Mouse (Mus musculus): ENCODE measurements around the gene Krtap4-7. TPM values are rescaled to one million over a fixed set of nuclear protein-coding genes. Genes with fewer than 3 reads are reported as not detected.
"Not testable (repeated sequence)": the region's sequence is repeated elsewhere in the genome, so short reads cannot be mapped to it uniquely, and the experiment has no call there.

Gene Krtap4-7
- not detected in 2 replicates for polyA plus RNA-seq (2015; fragmentation: Nextera tagmentation; extraction: Ambion mirVana)

DNA sequence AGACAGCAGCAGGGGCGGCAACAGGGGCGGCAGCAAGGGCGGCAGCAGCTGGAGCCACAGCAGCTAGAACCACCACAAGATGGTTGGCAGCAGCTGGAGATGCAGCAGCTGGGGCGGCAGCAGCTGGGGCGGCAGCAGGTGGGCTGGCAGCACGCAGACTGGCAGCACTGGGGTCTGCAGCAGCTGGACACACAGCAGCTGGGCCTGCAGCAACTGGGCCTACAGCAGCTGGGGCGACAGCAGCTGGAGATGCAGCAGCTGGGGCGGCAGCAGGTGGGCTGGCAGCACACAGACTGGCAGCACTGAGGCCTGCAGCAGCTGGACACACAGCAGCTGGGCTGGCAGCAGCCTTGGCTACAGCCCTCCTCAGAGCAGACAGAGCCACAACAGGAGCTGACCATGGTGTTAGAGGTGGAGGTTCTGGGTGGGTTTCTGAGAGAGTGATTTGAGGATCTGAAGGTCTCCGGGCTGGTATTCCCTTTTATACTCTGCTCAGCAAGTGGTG is at the start of gene Krtap4-7:
Krtap4-7 (minus strand) TSS at position 455 of the 505 bp plus-strand sequence.
- H3K27me3 ChIP-seq (ENCODE audit: control insufficient read depth, insufficient read depth, low read length); H3K27ac ChIP-seq (ENCODE audit: low read length); H3K36me3 ChIP-seq (ENCODE audit: control insufficient read depth, insufficient read depth, low read length); ATAC-seq (ENCODE audit: insufficient read depth, low FRiP score); H3K4me2 ChIP-seq (ENCODE audit: low read depth, low read length); H3K9ac ChIP-seq (ENCODE audit: low read length); H3K4me3 ChIP-seq (replicated peaks; ENCODE audit: low read length); H3K4me1 ChIP-seq (ENCODE audit: control insufficient read depth, insufficient read depth, low read length); H3K9me3 ChIP-seq (replicated peaks; ENCODE audit: control insufficient read depth, low read length): not testable (repeated sequence)
- WGBS = 80% methylated on average over 9 of the region's 9 CpGs

DNA sequence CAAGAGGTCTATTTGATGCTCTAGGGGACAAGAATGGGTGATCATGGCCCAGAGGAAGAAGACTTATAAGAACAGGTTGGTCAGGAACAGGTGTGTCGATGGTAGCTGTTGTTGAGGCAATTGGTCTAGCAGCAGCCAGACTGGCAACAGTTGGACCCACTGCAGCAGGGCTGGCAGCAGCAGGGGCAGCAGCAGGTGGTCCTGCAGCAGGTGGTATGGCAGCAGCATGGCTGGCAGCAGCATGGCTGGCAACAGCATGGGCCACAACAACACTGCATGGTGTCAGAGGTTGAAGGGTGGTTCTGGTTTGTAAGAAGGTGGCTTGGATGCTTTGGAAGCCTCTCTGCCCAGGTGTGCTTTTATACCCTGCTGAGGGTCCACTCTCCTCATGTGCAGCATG is 46.6 kb upstream of the Krtap4-7 start, which contains the start of gene Gm14190:
Gm14190 (minus strand) TSS at position 278 of the 400 bp plus-strand sequence.
- Histone ChIP-seq H3K4me1 (ENCODE audit: control insufficient read depth, insufficient read depth, low read length) (no peaks in the 10 kb centered on the region), H3K27me3 (ENCODE audit: control insufficient read depth, insufficient read depth, low read length) (no peaks in the 10 kb centered on the region), H3K9ac (ENCODE audit: low read length) (no peak within 1 kb of the TSS), H3K36me3 (ENCODE audit: control insufficient read depth, insufficient read depth, low read length) (no peaks in the 10 kb centered on the region), H3K27ac (ENCODE audit: low read length) (no peak within 1 kb of the TSS), H3K4me3 (replicated peaks; ENCODE audit: low read length) (no peak within 1 kb of the TSS), H3K9me3 (replicated peaks; ENCODE audit: control insufficient read depth, low read length) (no peaks in the 10 kb centered on the region), H3K4me2 (ENCODE audit: low read depth, low read length) (no peak within 1 kb of the TSS)
- no peak for ATAC-seq (ENCODE audit: insufficient read depth, low FRiP score)
- WGBS = 79% methylated on average over 1 of the region's 1 CpGs

GRCm38 (mm10) chr11:99685235-99685634 is 41.3 kb upstream of the Krtap4-7 start:
- WGBS = 74% methylated on average over 1 of the region's 1 CpGs
- not testable (repeated sequence) for H3K27ac ChIP-seq (ENCODE audit: low read length)

DNA sequence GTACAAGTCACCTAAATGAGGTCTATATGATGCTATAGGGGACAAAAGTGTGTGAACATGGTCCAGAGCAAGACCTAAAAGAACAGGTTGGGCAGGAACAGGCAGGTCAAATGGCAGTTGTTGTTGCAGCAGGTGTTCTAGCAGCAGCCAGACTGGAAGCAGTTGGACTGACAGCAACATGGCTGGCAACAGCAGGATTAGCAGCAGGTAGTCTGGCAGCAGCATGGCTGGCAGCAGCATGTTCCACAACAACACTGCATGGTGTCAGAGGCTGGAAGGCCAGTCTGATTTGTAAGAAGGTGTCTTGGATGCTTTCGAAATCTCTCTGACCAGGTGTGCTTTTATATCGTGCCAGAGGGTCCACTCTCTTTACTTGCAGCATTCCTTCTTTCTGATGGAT is 39.6 kb upstream of the Krtap4-7 start:
- Histone ChIP-seq H3K4me1 (ENCODE audit: control insufficient read depth, insufficient read depth, low read length) (no peaks in the 10 kb centered on the region), H3K9me3 (replicated peaks; ENCODE audit: control insufficient read depth, low read length) (no peaks in the 10 kb centered on the region), H3K27me3 (ENCODE audit: control insufficient read depth, insufficient read depth, low read length) (no peaks in the 10 kb centered on the region), H3K4me2 (ENCODE audit: low read depth, low read length) (no peak overlapping the region), H3K27ac (ENCODE audit: low read length) (no peak overlapping the region), H3K9ac (ENCODE audit: low read length) (no peak overlapping the region), H3K4me3 (replicated peaks; ENCODE audit: low read length) (no peak overlapping the region), H3K36me3 (ENCODE audit: control insufficient read depth, insufficient read depth, low read length) (no peaks in the 10 kb centered on the region)
- 87% methylated on average over 2 of the region's 2 CpGs for WGBS
- ATAC-seq (ENCODE audit: insufficient read depth, low FRiP score) = no peak

More at GRCm38 (mm10) chr11:99685235-99685634, 41.3 kb upstream of the Krtap4-7 start:
- H3K27me3 ChIP-seq (ENCODE audit: control insufficient read depth, insufficient read depth, low read length); H3K4me2 ChIP-seq (ENCODE audit: low read depth, low read length); ATAC-seq (ENCODE audit: insufficient read depth, low FRiP score); H3K36me3 ChIP-seq (ENCODE audit: control insufficient read depth, insufficient read depth, low read length); H3K9ac ChIP-seq (ENCODE audit: low read length); H3K4me1 ChIP-seq (ENCODE audit: control insufficient read depth, insufficient read depth, low read length); H3K4me3 ChIP-seq (replicated peaks; ENCODE audit: low read length); H3K9me3 ChIP-seq (replicated peaks; ENCODE audit: control insufficient read depth, low read length): not testable (repeated sequence)

GRCm38 (mm10) chr11:99665860-99666259 is 22.0 kb upstream of the Krtap4-7 start, which contains the start of gene Krtap4-6:
Gene Krtap4-6 (minus strand): TSS chr11:99665960.
- Histone ChIP-seq H3K27ac (ENCODE audit: low read length) (no peak within 1 kb of the TSS), H3K27me3 (ENCODE audit: control insufficient read depth, insufficient read depth, low read length) (no peaks in the 10 kb centered on the region), H3K4me1 (ENCODE audit: control insufficient read depth, insufficient read depth, low read length) (no peaks in the 10 kb centered on the region), H3K4me2 (ENCODE audit: low read depth, low read length) (no peak within 1 kb of the TSS), H3K9me3 (replicated peaks; ENCODE audit: control insufficient read depth, low read length) (no peaks in the 10 kb centered on the region), H3K9ac (ENCODE audit: low read length) (no peak within 1 kb of the TSS), H3K4me3 (replicated peaks; ENCODE audit: low read length) (no peak within 1 kb of the TSS), H3K36me3 (ENCODE audit: control insufficient read depth, insufficient read depth, low read length) (no peaks in the 10 kb centered on the region)
- ATAC-seq (ENCODE audit: insufficient read depth, low FRiP score) = no peak

- H3K27me3 ChIP-seq (ENCODE audit: control insufficient read depth, insufficient read depth, low read length) = no peaks in the 10 kb centered on the region
- H3K9ac ChIP-seq (ENCODE audit: low read length) = no peak overlapping the region
- ATAC-seq (ENCODE audit: insufficient read depth, low FRiP score) = no peak
- no peak overlapping the region for H3K27ac ChIP-seq (ENCODE audit: low read length)
- no peak overlapping the region for H3K4me3 ChIP-seq (replicated peaks; ENCODE audit: low read length)
- no peaks in the 10 kb centered on the region for H3K4me1 ChIP-seq (ENCODE audit: control insufficient read depth, insufficient read depth, low read length)
- H3K9me3 ChIP-seq (replicated peaks; ENCODE audit: control insufficient read depth, low read length) = no peaks in the 10 kb centered on the region
- no peak overlapping the region for H3K4me2 ChIP-seq (ENCODE audit: low read depth, low read length)
- 83% methylated on average over 10 of the region's 10 CpGs for WGBS
- H3K36me3 ChIP-seq (ENCODE audit: control insufficient read depth, insufficient read depth, low read length) = no peaks in the 10 kb centered on the region
These were observed 18.9 kb upstream of the Krtap4-7 start for GRCm38 (mm10) chr11:99662802-99663201.

DNA sequence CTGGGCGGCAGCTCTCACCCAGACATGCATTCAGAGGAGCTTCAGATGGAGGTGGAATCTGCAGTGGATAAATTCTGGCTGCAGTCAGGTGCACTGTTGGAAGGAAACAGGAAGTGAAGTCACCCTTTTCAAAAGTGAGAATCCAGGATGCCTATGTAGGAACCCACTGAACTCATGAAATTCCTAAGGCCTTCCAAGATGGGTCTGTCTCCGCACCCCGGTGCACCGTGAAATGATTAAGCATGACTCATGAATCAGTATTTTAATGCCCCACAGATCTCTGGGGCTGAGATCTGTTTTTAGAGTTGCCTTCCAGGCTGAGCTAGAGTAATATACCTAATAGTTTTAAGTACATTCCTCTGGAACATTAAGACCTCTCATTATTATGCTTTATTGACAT is 15.4 kb upstream of the Krtap4-7 start:
- no peak for ATAC-seq (ENCODE audit: insufficient read depth, low FRiP score)
- H3K27me3 ChIP-seq (ENCODE audit: control insufficient read depth, insufficient read depth, low read length) = no peaks in the 10 kb centered on the region
- H3K9ac ChIP-seq (ENCODE audit: low read length) = no peak overlapping the region
- no peaks in the 10 kb centered on the region for H3K36me3 ChIP-seq (ENCODE audit: control insufficient read depth, insufficient read depth, low read length)
- H3K4me3 ChIP-seq (replicated peaks; ENCODE audit: low read length) = no peak overlapping the region
- no peak overlapping the region for H3K27ac ChIP-seq (ENCODE audit: low read length)
- no peaks in the 10 kb centered on the region for H3K9me3 ChIP-seq (replicated peaks; ENCODE audit: control insufficient read depth, low read length)
- H3K4me2 ChIP-seq (ENCODE audit: low read depth, low read length) = no peak overlapping the region
- 79% methylated on average over 4 of the region's 4 CpGs for WGBS
- H3K4me1 ChIP-seq (ENCODE audit: control insufficient read depth, insufficient read depth, low read length) = no peaks in the 10 kb centered on the region

GRCm38 (mm10) chr11:99658467-99659010 is 14.7 kb upstream of the Krtap4-7 start, which contains the start of gene Gm11563:
Gene Gm11563 (minus strand): TSS chr11:99658960.
- H3K36me3 ChIP-seq (ENCODE audit: control insufficient read depth, insufficient read depth, low read length); H3K9ac ChIP-seq (ENCODE audit: low read length); H3K4me1 ChIP-seq (ENCODE audit: control insufficient read depth, insufficient read depth, low read length); ATAC-seq (ENCODE audit: insufficient read depth, low FRiP score); H3K27me3 ChIP-seq (ENCODE audit: control insufficient read depth, insufficient read depth, low read length); H3K9me3 ChIP-seq (replicated peaks; ENCODE audit: control insufficient read depth, low read length); H3K4me3 ChIP-seq (replicated peaks; ENCODE audit: low read length); H3K4me2 ChIP-seq (ENCODE audit: low read depth, low read length); H3K27ac ChIP-seq (ENCODE audit: low read length): not testable (repeated sequence)
- WGBS = 65% methylated on average over 10 of the region's 10 CpGs

DNA sequence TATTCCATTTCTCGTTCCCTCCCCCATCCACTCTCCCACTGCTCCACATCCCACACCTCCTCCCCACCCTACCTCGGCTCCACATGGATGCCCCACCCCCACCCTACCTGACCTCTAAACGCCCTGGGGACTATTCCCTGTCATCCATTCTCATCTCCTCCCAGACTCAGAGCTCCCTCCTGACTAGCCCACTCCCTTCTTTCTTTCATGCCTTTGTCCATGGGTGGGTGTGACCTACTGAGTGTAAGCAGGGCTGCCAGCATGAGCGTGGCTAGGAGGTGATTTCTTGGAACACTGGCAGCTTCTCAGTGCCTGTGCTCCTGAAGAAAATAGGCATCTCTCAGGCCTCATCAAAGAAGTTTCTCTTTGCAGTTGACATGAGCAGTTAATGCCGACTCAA is 13.2 kb upstream of the Krtap4-7 start:
- H3K27ac ChIP-seq (ENCODE audit: low read length) = no peak overlapping the region
- 46% methylated on average over 5 of the region's 5 CpGs for WGBS
- H3K4me3 ChIP-seq (replicated peaks; ENCODE audit: low read length) = no peak overlapping the region
- no peak for ATAC-seq (ENCODE audit: insufficient read depth, low FRiP score)
- H3K9ac ChIP-seq (ENCODE audit: low read length) = no peak overlapping the region
- no peaks in the 10 kb centered on the region for H3K27me3 ChIP-seq (ENCODE audit: control insufficient read depth, insufficient read depth, low read length)
- H3K9me3 ChIP-seq (replicated peaks; ENCODE audit: control insufficient read depth, low read length) = no peaks in the 10 kb centered on the region
- H3K4me2 ChIP-seq (ENCODE audit: low read depth, low read length) = no peak overlapping the region
- H3K36me3 ChIP-seq (ENCODE audit: control insufficient read depth, insufficient read depth, low read length) = no peaks in the 10 kb centered on the region
- H3K4me1 ChIP-seq (ENCODE audit: control insufficient read depth, insufficient read depth, low read length) = no peaks in the 10 kb centered on the region
